Mouse (Mus musculus): ENCODE measurements around the gene Zfp804b. TPM values are rescaled to one million over a fixed set of nuclear protein-coding genes. Genes with fewer than 3 reads are reported as not detected.

Zfp804b gene
- 0.01 TPM in 2 replicates for polyA plus RNA-seq (2012; rRNA removed)

DNA sequence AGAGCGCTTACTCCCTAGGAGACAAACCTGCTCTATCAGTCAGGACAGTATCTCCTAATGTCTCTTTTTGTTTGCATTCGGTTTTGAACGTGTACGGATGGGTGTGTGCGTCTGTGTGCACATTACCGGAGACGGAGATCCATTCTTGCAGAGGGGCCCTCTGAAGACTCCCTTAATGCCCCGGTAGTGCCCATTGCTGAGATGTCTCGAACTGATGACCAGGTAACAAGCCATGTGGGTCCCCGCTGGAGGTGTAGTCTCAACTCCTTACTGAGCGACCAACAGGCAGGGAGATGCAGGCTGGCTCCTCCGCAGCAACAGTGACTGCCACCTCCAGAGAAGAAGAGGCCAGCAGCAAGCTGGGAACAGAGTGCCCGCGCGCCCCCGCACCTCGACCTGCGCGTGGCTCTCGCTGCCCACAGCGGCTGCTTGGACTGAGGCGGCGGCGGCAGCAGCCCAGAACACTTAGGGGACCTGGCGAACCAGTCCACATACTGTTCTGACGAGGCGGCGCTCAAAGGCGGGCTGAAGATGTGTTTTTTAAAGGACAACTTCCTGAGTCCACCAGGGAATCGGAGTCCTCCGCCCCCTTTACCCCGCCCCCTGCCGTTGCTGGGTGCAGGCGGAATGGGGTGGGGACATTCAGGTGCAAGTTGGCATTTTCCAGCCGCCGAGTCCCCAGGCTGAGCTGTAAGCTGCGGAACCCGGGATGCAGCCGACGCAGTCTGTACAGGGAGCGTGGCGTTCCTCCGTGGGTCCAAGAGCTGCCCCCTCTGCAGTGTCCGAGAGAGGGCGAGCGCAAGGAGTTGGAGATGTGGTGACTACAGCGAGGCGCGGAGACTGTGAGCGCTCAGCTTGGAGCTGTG lies at the start of gene Zfp804b:
Gene Zfp804b, minus strand, starts transcription at position 612 of the 866 bp plus-strand sequence.

GRCm38 (mm10) chr5:7303819-7304218 lies 40.7 kb downstream of the Zfp804b start, which contains the start of gene Tex47:
Gene Tex47, plus strand, starts transcription at chr5:7304119.

Other genes starting within 250 kb of the Zfp804b start
- not detected in 2 replicates for gene Tex47, start 40.6 kb downstream of the Zfp804b start, polyA plus RNA-seq (2012; rRNA removed)